Mouse (Mus musculus) heart, embryonic 16.5 days (tissue): Measurements from ENCODE around the gene Cpe. TPM values are rescaled to one million over a fixed set of nuclear protein-coding genes. Genes with fewer than 3 reads are reported as not detected.

Experiments used
- ATAC-seq: fragments of 200-750 bp; cut with Nextera tagmentation; replicated peaks from 2 replicates; pipeline ENCODE4 v1.8.0; 2017; ENCODE audit warnings: moderate number of reproducible peaks; ENCODE audit not compliant: insufficient read depth, low FRiP score; ENCODE audit errors: extremely low read depth
- H3K27ac ChIP-seq: fragments of 300-500 bp; sonication (generic); 2 replicates; pipeline ENCODE4 v1.5.1; 2014; ENCODE audit warnings: mild to moderate bottlenecking, low read length, control low read depth, moderate library complexity
- H3K27me3 ChIP-seq: fragments of 300-500 bp; sonication (generic); 2 replicates; pipeline ENCODE4 v1.6.1; 2014; ENCODE audit warnings: low read length, mixed read lengths; ENCODE audit not compliant: control insufficient read depth, insufficient read depth
- H3K36me3 ChIP-seq: fragments of 300-500 bp; sonication (generic); 2 replicates; pipeline ENCODE4 v1.6.1; 2014; ENCODE audit not compliant: control insufficient read depth, insufficient read depth
- H3K4me1 ChIP-seq: fragments of 300-500 bp; sonication (generic); 2 replicates; pipeline ENCODE4 v1.6.1; 2014; ENCODE audit warnings: low read length, mixed read lengths; ENCODE audit not compliant: control insufficient read depth, insufficient read depth
- H3K4me2 ChIP-seq: fragments of 300-500 bp; sonication (generic); 2 replicates; pipeline ENCODE4 v1.6.1; 2014; ENCODE audit warnings: low read depth, mild to moderate bottlenecking, control low read depth, low read length
- H3K4me3 ChIP-seq: fragments of 300-500 bp; sonication (generic); 2 replicates; pipeline ENCODE4 v1.5.1; 2014; ENCODE audit warnings: mild to moderate bottlenecking, control low read depth, low read length
- H3K9ac ChIP-seq: fragments of 300-500 bp; sonication (generic); 2 replicates; pipeline ENCODE4 v1.6.1; 2014; ENCODE audit warnings: low read length, control low read depth
- H3K9me3 ChIP-seq: fragments of 300-500 bp; sonication (generic); replicated peaks from 2 replicates; pipeline ENCODE4 v1.6.1; 2016; ENCODE audit warnings: low read length; ENCODE audit not compliant: control insufficient read depth
- WGBS: fragments of 180-500 bp; shearing (Covaris S2); extraction: QIAGEN DNeasy Blood & Tissue Kit; methylation state at CpG from one replicate; pipeline ENCODE4 v1.1.7; 2014; 5-methylcytosine and 5-hydroxymethylcytosine counted together
- polyA plus RNA-seq: library from polyadenylated mRNA; unstranded; fragments of >200 nt; fragmentation: Nextera tagmentation; extraction: Ambion mirVana; gene quantifications from 2 replicates; pipeline ENCODE4 v1.2.1, GENCODE M21; 2015

Cpe gene
- polyA plus RNA-seq, 1 experiment from 2014 or later: 274 TPM

- H3K4me1 ChIP-seq: no peaks in the 10 kb centered on the region
- no peaks in the 10 kb centered on the region for H3K36me3 ChIP-seq
- no peak overlapping the region for H3K27ac ChIP-seq
- WGBS: 73% methylated on average over 8 of the region's 8 CpGs
- no peak overlapping the region for H3K4me2 ChIP-seq
- H3K9me3 ChIP-seq: no peaks in the 10 kb centered on the region
- no peaks in the 10 kb centered on the region for H3K27me3 ChIP-seq
- H3K9ac ChIP-seq: no peak overlapping the region
- ATAC-seq: no peak
- no peak overlapping the region for H3K4me3 ChIP-seq
Measured at GRCm38 (mm10) chr8:64634131-64634865, 58.6 kb downstream of the Cpe start.

GRCm38 (mm10) chr8:64632169-64632568, 60.7 kb downstream of the Cpe start:
- no peaks in the 10 kb centered on the region for H3K36me3 ChIP-seq
- WGBS: 76% methylated on average over 4 of the region's 4 CpGs
- no peaks in the 10 kb centered on the region for H3K4me1 ChIP-seq
- no peak overlapping the region for H3K4me2 ChIP-seq
- H3K27me3 ChIP-seq: no peaks in the 10 kb centered on the region
- no peak overlapping the region for H3K9ac ChIP-seq
- H3K27ac ChIP-seq: no peak overlapping the region
- ATAC-seq: no peak
- no peak overlapping the region for H3K4me3 ChIP-seq
- H3K9me3 ChIP-seq: no peaks in the 10 kb centered on the region

GRCm38 (mm10) chr8:64631761-64632160, 61.1 kb downstream of the Cpe start:
- H3K36me3 ChIP-seq: no peaks in the 10 kb centered on the region
- H3K4me2 ChIP-seq: no peak overlapping the region
- H3K4me1 ChIP-seq: no peaks in the 10 kb centered on the region
- no peak for ATAC-seq
- H3K9ac ChIP-seq: no peak overlapping the region
- H3K4me3 ChIP-seq: no peak overlapping the region
- H3K9me3 ChIP-seq: no peaks in the 10 kb centered on the region
- no peaks in the 10 kb centered on the region for H3K27me3 ChIP-seq
- 85% methylated on average over 2 of the region's 2 CpGs for WGBS
- no peak overlapping the region for H3K27ac ChIP-seq

GRCm38 (mm10) chr8:64629034-64629760, 63.7 kb downstream of the Cpe start:
- H3K4me2 ChIP-seq: no peak overlapping the region
- no peak overlapping the region for H3K27ac ChIP-seq
- no peaks in the 10 kb centered on the region for H3K4me1 ChIP-seq
- no peak for ATAC-seq
- H3K36me3 ChIP-seq: no peaks in the 10 kb centered on the region
- no peaks in the 10 kb centered on the region for H3K27me3 ChIP-seq
- 86% methylated on average over 6 of the region's 6 CpGs for WGBS
- no peak overlapping the region for H3K9ac ChIP-seq
- no peak overlapping the region for H3K4me3 ChIP-seq
- H3K9me3 ChIP-seq: no peaks in the 10 kb centered on the region

GRCm38 (mm10) chr8:64628039-64628438, 64.8 kb downstream of the Cpe start:
- ATAC-seq: no peak
- Histone ChIP-seq H3K27me3 (no peaks in the 10 kb centered on the region), H3K27ac (no peak overlapping the region), H3K4me2 (no peak overlapping the region), H3K36me3 (no peaks in the 10 kb centered on the region), H3K9ac (no peak overlapping the region), H3K4me1 (no peaks in the 10 kb centered on the region), H3K4me3 (no peak overlapping the region), H3K9me3 (no peaks in the 10 kb centered on the region)
- 71% methylated on average over 6 of the region's 6 CpGs for WGBS

- Histone ChIP-seq H3K4me3 (no peak overlapping the region), H3K4me1 (peaks cover 14% of the 10 kb centered on the region), H3K27me3 (no peaks in the 10 kb centered on the region), H3K9ac (no peak overlapping the region), H3K9me3 (no peaks in the 10 kb centered on the region), H3K4me2 (no peak overlapping the region), H3K27ac (no peak overlapping the region), H3K36me3 (no peaks in the 10 kb centered on the region)
- 81% methylated on average over 10 of the region's 10 CpGs for WGBS
- no peak for ATAC-seq
Measured at GRCm38 (mm10) chr8:64624603-64625037, 68.2 kb downstream of the Cpe start.

- Histone ChIP-seq H3K9me3 (no peaks in the 10 kb centered on the region), H3K4me1 (peaks cover 14% of the 10 kb centered on the region), H3K27me3 (no peaks in the 10 kb centered on the region), H3K9ac (no peak overlapping the region), H3K4me2 (no peak overlapping the region), H3K4me3 (no peak overlapping the region), H3K27ac (peak overlapping the region; percentile 70), H3K36me3 (no peaks in the 10 kb centered on the region; the same call in 1 of the 2 replicates)
- 37% methylated on average over 7 of the region's 7 CpGs for WGBS
- ATAC-seq: peak; percentile 63
Measured at GRCm38 (mm10) chr8:64620365-64621150, 72.3 kb downstream of the Cpe start.

GRCm38 (mm10) chr8:64619661-64620060, 73.2 kb downstream of the Cpe start:
- Histone ChIP-seq H3K9me3 (no peaks in the 10 kb centered on the region), H3K4me2 (no peak overlapping the region), H3K9ac (no peak overlapping the region), H3K4me1 (peaks cover 14% of the 10 kb centered on the region), H3K36me3 (peaks cover 2% of the 10 kb centered on the region; the same call in 1 of the 2 replicates), H3K27me3 (no peaks in the 10 kb centered on the region), H3K4me3 (no peak overlapping the region), H3K27ac (peak overlapping the region; percentile 70; the same call in 1 of the 2 replicates)
- WGBS: 88% methylated on average over 8 of the region's 8 CpGs
- no peak for ATAC-seq
